Comparison of ENCODE assay signal across 10 mouse cellular contexts in genomic region chr19:36609229-36609628, GRCm38 (mm10). TPM values are rescaled to one million over a fixed set of nuclear protein-coding genes. Genes with fewer than 3 reads are reported as not detected.
DNase-seq lines count a peak whose midpoint lies in the region; ATAC-seq and TF ChIP-seq lines count a peak whose summit lies in the region.
"Had no signal": no experiment of that assay in that cellular context is flagged by ENCODE, and none has a peak within 500 bp of the region (broad histone marks: within the 10 kb centered on the region; RNA-seq: fewer than 3 reads in every experiment).

No protein-coding gene starts in this region.

- peak; percentile 21; the same call in 1 of the 2 replicates for TF ChIP-seq CTCF in liver, adult 2 months (IDR thresholded peaks at IDR 0.05; ENCODE audit: low read depth, low read length)
- peak in 1 of 3 experiments; percentile 40; a peak in 2 of 6 replicates for TF ChIP-seq CTCF in MEL (IDR thresholded peaks at IDR 0.05 in 2 of 3, conservative IDR thresholded peaks at IDR 0.05 in 1 of 3; ENCODE audit: control insufficient read depth in 1 of 3, insufficient read depth in 1 of 3, low read depth in 2 of 3, low read length in 3 of 3, poor library complexity in 1 of 3, severe bottlenecking in 1 of 3)

- WGBS in liver, adult 2 months, result 34% methylated on average over 3 of the region's 3 CpGs
- 55% methylated on average over 3 of the region's 3 CpGs for WGBS in liver, embryonic 11.5 days

- TF ChIP-seq POLR2A in liver, adult 2 months (IDR thresholded peaks at IDR 0.05; ENCODE audit: extremely low read depth, insufficient read depth, low read length), result no peak
- no peak for TF ChIP-seq POLR2A in MEL (IDR thresholded peaks at IDR 0.05; ENCODE audit: control insufficient read depth in 1 of 2, insufficient read depth in 1 of 2, low read depth in 1 of 2, low read length in 2 of 2, poor library complexity in 1 of 2)

- H3K9me3 ChIP-seq in liver, embryonic 11.5 days (ENCODE audit: control insufficient read depth, low read length), result no peaks in the 10 kb centered on the region
- H3K9me3 ChIP-seq in MEL (replicated peaks; ENCODE audit: insufficient read depth, low read length), result no peaks in the 10 kb centered on the region
- H3K9me3 ChIP-seq: heart, embryonic 12.5 days had no signal

- no peak for DNase-seq in frontal cortex, postnatal 36 days (ENCODE audit: low spot score in 2 of 2)
- DNase-seq in liver, adult 2 months (ENCODE audit: extremely low read depth, low read depth, low spot score), result peak; percentile 64
- no peak for DNase-seq in liver, embryonic 11.5 days (ENCODE audit: low spot score)
- peak; percentile 20 for DNase-seq in MEL (ENCODE audit: low read depth, low spot score)
- DNase-seq: kidney, adult 11 months; lung, adult 18-20 months had no signal

- no peaks in the 10 kb centered on the region; the same call in 1 of the 2 replicates for H3K36me3 ChIP-seq in liver, adult 2 months (ENCODE audit: control insufficient read depth, insufficient read depth, low read length)
- H3K36me3 ChIP-seq in liver, embryonic 11.5 days (ENCODE audit: control insufficient read depth, insufficient read depth, low read length), result no peaks in the 10 kb centered on the region
- no peaks in the 10 kb centered on the region for H3K36me3 ChIP-seq in MEL (ENCODE audit: control insufficient read depth in 1 of 2, insufficient read depth in 2 of 2, low read length in 2 of 2)

- no peak for TF ChIP-seq EP300 in MEL (IDR thresholded peaks at IDR 0.05; ENCODE audit: low read depth in 1 of 2, low read length in 2 of 2)

- TF ChIP-seq RAD21 in MEL (IDR thresholded peaks at IDR 0.05; ENCODE audit: low read depth, low read length), result peak; percentile 28

- H3K4me1 ChIP-seq in liver, adult 2 months (ENCODE audit: control insufficient read depth, insufficient read depth, low read length), result no peaks in the 10 kb centered on the region
- no peaks in the 10 kb centered on the region; the same call in 1 of the 2 replicates for H3K4me1 ChIP-seq in liver, embryonic 11.5 days (replicated peaks; ENCODE audit: control insufficient read depth, insufficient read depth, low read length)
- H3K4me1 ChIP-seq in MEL (ENCODE audit: control insufficient read depth in 1 of 2, insufficient read depth in 2 of 2, low read length in 2 of 2), result peaks cover 0 to 4% of the 10 kb centered on the region in 2 experiments; a peak in 1 of 4 replicates
- H3K4me1 ChIP-seq: heart, embryonic 12.5 days had no signal

- H3K27me3 ChIP-seq in liver, adult 2 months (ENCODE audit: control insufficient read depth, insufficient read depth, low read length), result no peaks in the 10 kb centered on the region
- no peaks in the 10 kb centered on the region for H3K27me3 ChIP-seq in liver, embryonic 11.5 days (replicated peaks; ENCODE audit: control insufficient read depth, insufficient read depth, low read length)
- no peaks in the 10 kb centered on the region for H3K27me3 ChIP-seq in MEL (ENCODE audit: control insufficient read depth in 1 of 2, insufficient read depth in 2 of 2, low read length in 2 of 2)
- H3K27me3 ChIP-seq: heart, embryonic 12.5 days had no signal

- no peak overlapping the region for H3K9ac ChIP-seq in liver, adult 2 months (ENCODE audit: low read depth, low read length)
- no peak overlapping the region for H3K9ac ChIP-seq in liver, embryonic 11.5 days (ENCODE audit: low read depth, low read length)
- no peak overlapping the region for H3K9ac ChIP-seq in MEL (ENCODE audit: control insufficient read depth, low read depth, low read length, poor library complexity, severe bottlenecking)
- H3K9ac ChIP-seq: heart, embryonic 12.5 days had no signal

- H3K27ac ChIP-seq in liver, adult 2 months (replicated peaks; ENCODE audit: insufficient read depth, low read depth, low read length), result no peak overlapping the region
- H3K27ac ChIP-seq in liver, embryonic 11.5 days (ENCODE audit: low read depth, low read length), result no peak overlapping the region; the same call in 1 of the 2 replicates
- no peak overlapping the region for H3K27ac ChIP-seq in MEL (ENCODE audit: control insufficient read depth, low read depth, low read length)

- no peak overlapping the region for H3K4me2 ChIP-seq in liver, embryonic 11.5 days
- H3K4me2 ChIP-seq: heart, embryonic 12.5 days had no signal

- peak; percentile 59 for ATAC-seq in frontal cortex, adult (ENCODE audit: low TSS enrichment)
- ATAC-seq in liver, embryonic 11.5 days (replicated peaks; ENCODE audit: low FRiP score), result no peak
- peak; percentile 58 for ATAC-seq in megakaryocyte progenitor cell, adult 5-6 weeks (replicated peaks; ENCODE audit: poor library complexity)
- ATAC-seq in inflammation-experienced regulatory T-cells, adult 6 months, result no peak

- no peak overlapping the region for H3K4me3 ChIP-seq in liver, adult 2 months (ENCODE audit: insufficient read depth, low read depth, low read length)
- H3K4me3 ChIP-seq in liver, embryonic 11.5 days (ENCODE audit: low read depth, low read length), result no peak overlapping the region
- no peak overlapping the region for H3K4me3 ChIP-seq in MEL (ENCODE audit: control insufficient read depth in 1 of 2, insufficient read depth in 1 of 2, low read depth in 2 of 2, low read length in 2 of 2)
- H3K4me3 ChIP-seq: heart, embryonic 12.5 days had no signal

- H3K79me2 ChIP-seq in liver, adult 2 months (ENCODE audit: control insufficient read depth, insufficient read depth, low read length), result no peaks in the 10 kb centered on the region
- H3K79me2 ChIP-seq in MEL (ENCODE audit: control insufficient read depth, insufficient read depth, low read length, poor library complexity), result no peaks in the 10 kb centered on the region

TF ChIP-seq in MEL, 35 proteins besides CTCF, POLR2A, EP300 and RAD21:
- TF ChIP-seq CHD2 (IDR thresholded peaks at IDR 0.05; ENCODE audit: low read length) (no peak), SMC3 (IDR thresholded peaks at IDR 0.05; ENCODE audit: low read depth, low read length) (peak; percentile 41)

RNA-seq across cellular contexts. Expression of gene Hectd2, which starts 54.8 kb away (rescaled TPM):
- total RNA-seq in liver, adult 2 months (2014; rRNA removed), result 1.5 and 1.7 TPM in 2 replicates
- polyA plus RNA-seq in liver, adult 2 months (2012; rRNA removed), result 0.35 and 0.46 TPM in 2 replicates
- 1.3 TPM in 2 replicates for polyA plus RNA-seq in liver, embryonic 11.5 days (2014; fragmentation: Nextera tagmentation; extraction: Ambion mirVana)
- 0.12 and 0.39 TPM in 2 replicates for total RNA-seq in MEL (2012; rRNA removed)
- polyA plus RNA-seq in MEL (2012; ENCODE audit: insufficient read depth in 1 of 2, insufficient read length in 2 of 2, low read depth in 1 of 2, low replicate concordance in 2 of 2, missing spikeins in 1 of 2), result 1 to 10 TPM in 1 of 2 experiments, not detected in 1; 2.0 TPM
- total RNA-seq in megakaryocyte progenitor cell, adult 5-6 weeks (2015), result 3.4 and 4.2 TPM in 2 replicates
- total RNA-seq in megakaryocyte progenitor cell, adult 5-6 weeks (2017), result 1.3 and 1.8 TPM in 2 replicates
- 1 to 10 TPM; 1.4 to 2.1 (median 1.8) TPM for polyA plus RNA-seq in inflammation-experienced regulatory T-cells, adult 6 months (2017; shearing (Covaris generic))

Comparison
In these comparisons a context has a peak if more than half of its experiments do, and no peak if none do; other contexts are left out.
1. DNase-seq: peak in liver, adult 2 months (single experiment) and MEL (single experiment); none in frontal cortex, postnatal 36 days (0 of 2) and liver, embryonic 11.5 days (single experiment).
2. ATAC-seq: peak in frontal cortex, adult (single experiment) and megakaryocyte progenitor cell, adult 5-6 weeks (single experiment); none in liver, embryonic 11.5 days (single experiment) and inflammation-experienced regulatory T-cells, adult 6 months (single experiment).